Mouse (Mus musculus) bone marrow, adult 2 months (tissue): Measurements from ENCODE around the gene Zfp668.

ENCODE experiments used
- CTCF ChIP-seq: fragments of 200-500 bp; IDR thresholded peaks from 2 replicates; pipeline ENCODE4 v1.5.1; 2011; ENCODE audit warnings: low read length, control low read depth; ENCODE audit not compliant: control insufficient read depth, insufficient read depth
- POLR2A ChIP-seq: fragments of 200-500 bp; IDR thresholded peaks from 2 replicates; pipeline ENCODE4 v1.6.1; 2011; ENCODE audit warnings: low read depth, mild to moderate bottlenecking, control low read depth, low read length, borderline replicate concordance; ENCODE audit not compliant: control insufficient read depth

DNA sequence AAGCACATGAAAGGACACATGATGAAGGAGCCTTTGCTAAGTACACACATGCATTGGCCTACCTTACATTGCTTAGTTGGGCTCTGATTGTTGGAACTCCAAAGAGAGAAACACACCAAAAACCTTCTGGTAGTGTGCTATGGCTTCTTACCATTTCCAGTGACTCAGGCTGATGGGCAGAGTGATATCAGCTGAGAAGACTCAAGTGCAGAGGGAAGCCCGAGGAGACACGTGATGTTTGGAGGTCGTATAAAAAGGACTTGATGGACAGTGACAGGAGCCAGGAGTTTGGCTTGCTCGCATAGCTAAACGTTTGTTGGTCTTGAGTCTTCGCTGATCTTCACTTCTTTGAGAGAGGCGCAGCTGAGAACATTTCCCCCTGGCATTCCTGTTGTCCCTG is 20.9 kb upstream of the Zfp668 start:
- TF ChIP-seq CTCF (no peak), POLR2A (no peak)
